Mouse (Mus musculus): Measurements from ENCODE around the gene Epb41l1.
"Not testable (repeated sequence)": the region's sequence is repeated elsewhere in the genome, so short reads cannot be mapped to it uniquely, and the experiment has no call there.

The Epb41l1 gene

GRCm38 (mm10) chr2:156483204-156483603 lies 62.5 kb downstream of the Epb41l1 start:
- DNase-seq (ENCODE audit: extremely low spot score, low spot score) = no peak

DNA sequence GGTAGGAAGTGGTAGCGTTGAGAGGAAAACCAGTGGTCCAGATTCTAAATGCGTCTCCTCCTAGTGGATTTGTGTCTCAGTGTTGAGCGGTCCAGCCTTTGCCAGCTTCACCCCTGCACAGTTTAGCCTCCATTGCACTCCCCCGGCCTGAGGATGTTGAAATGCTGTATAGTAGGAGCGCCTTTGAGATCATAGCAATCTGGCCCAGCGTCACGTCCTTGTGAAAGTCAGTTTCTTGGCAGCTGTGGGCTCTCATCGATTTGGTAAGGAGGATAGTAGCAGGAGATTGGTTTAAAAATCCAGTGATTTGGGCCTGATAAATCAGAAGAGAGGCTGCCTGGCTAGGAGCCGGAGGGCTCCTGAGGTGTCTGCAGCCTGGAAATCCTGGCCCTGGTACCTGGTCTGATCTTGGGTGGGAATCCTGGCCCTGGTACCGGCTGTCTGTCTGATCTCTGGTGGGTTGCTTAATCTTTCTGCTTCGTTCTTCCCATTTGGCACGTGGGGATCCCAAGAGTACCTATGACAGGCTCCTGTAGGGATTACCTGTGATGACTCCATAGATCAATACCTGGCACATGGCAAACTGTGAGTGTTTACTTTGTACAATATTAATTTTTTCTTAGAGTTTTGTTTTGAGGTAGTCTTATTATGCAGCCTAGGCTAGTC lies 65.5 kb downstream of the Epb41l1 start:
- no peak for DNase-seq (ENCODE audit: extremely low spot score, low spot score)

GRCm38 (mm10) chr2:156487589-156488160 lies 67.0 kb downstream of the Epb41l1 start:
- no peak for DNase-seq (ENCODE audit: extremely low spot score, low spot score)

GRCm38 (mm10) chr2:156488166-156488814 lies 67.6 kb downstream of the Epb41l1 start:
- DNase-seq (ENCODE audit: extremely low spot score, low spot score) = no peak

GRCm38 (mm10) chr2:156490176-156490575 lies 69.5 kb downstream of the Epb41l1 start:
- no peak for DNase-seq (ENCODE audit: extremely low spot score, low spot score)

GRCm38 (mm10) chr2:156491796-156492195 lies 71.1 kb downstream of the Epb41l1 start:
- DNase-seq (ENCODE audit: extremely low spot score, low spot score) = no peak

- DNase-seq (ENCODE audit: extremely low spot score, low spot score) = no peak
Observed at GRCm38 (mm10) chr2:156493766-156494165, 73.1 kb downstream of the Epb41l1 start.

- DNase-seq (ENCODE audit: extremely low spot score, low spot score) = no peak
Observed at GRCm38 (mm10) chr2:156494465-156494864, 73.8 kb downstream of the Epb41l1 start.

- DNase-seq (ENCODE audit: extremely low spot score, low spot score) = no peak
Observed at GRCm38 (mm10) chr2:156494875-156495274, 74.2 kb downstream of the Epb41l1 start.

DNA sequence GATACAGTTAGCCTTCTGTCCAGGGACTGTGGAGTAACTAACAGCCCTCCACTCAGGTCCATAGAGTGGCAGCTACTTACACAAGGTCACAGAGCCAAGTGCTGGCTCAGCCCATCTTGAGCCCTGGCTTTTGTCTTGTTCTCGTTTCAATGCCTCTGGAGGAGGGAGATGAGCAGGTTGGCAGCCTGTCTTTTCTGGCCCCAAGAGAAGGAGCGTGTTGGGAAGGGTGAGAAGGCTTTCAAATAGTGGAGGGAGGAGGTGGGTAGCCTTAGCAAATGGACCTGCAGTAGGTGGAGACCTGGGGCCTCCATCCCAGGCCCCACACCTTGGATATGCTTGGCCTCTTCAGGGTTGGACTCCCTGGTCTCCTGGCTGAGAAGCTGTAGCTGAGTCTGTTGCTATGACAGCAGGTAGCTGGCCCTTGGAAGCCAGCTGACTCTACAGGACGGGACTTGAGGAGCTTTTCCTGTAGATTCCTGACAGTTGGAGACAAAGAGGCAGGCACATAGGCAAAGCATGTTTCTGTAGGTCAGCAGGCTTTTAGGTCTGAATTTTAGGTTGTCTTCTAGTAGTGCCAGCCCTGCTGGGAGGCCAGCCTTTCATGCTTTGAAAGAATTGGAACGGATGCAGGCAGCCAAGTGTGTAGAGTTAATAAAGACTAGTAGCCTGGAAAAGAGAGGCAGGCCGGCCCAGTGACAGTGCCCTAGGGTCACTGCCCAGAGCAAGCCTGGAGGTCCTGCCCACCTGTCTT lies 76.3 kb downstream of the Epb41l1 start:
- no peak for DNase-seq (ENCODE audit: extremely low spot score, low spot score)

DNA sequence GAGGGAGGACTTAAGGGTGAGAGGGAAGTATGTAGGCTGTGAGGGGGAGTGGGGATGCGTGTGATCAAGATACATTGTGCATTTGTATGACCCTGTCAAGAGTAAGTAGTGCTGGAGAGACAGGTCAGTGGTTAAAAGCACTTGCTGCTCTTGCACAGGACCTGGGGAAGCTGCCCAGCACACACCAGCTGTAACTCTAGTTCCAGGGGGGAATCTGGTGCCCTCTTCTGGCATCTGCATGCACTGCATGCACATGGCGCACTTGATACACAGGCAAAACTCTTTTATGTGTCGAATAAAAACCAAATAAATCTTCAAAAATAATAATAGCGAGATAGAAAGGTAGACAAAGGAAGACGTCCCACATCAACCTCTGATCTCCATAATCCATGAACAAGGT lies 77.2 kb downstream of the Epb41l1 start:
- peak; percentile 58 for DNase-seq (ENCODE audit: extremely low spot score, low spot score)

DNA sequence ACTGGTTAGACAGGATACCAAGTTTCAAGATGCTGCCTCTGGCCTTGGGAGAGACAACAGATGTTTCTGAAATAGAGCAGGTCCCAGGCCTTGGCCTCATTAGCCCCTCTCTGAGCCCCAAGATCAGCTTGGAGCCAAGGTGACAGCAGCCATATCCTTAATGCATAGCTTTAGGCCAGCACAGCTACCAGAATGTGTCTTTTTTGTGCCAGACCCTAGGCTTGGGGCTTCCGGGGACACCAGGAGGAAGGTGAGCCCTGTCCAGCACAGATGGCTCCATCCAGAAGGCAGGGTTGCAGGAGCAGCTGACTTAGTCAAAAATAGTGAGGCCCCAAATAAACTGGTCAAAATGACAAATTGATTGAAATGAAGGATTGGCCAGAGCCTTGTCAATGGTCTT lies 80.3 kb downstream of the Epb41l1 start:
- no peak for DNase-seq (ENCODE audit: extremely low spot score, low spot score)

- DNase-seq (ENCODE audit: extremely low spot score, low spot score) = no peak
Observed at GRCm38 (mm10) chr2:156505533-156505932, 84.8 kb downstream of the Epb41l1 start.

DNA sequence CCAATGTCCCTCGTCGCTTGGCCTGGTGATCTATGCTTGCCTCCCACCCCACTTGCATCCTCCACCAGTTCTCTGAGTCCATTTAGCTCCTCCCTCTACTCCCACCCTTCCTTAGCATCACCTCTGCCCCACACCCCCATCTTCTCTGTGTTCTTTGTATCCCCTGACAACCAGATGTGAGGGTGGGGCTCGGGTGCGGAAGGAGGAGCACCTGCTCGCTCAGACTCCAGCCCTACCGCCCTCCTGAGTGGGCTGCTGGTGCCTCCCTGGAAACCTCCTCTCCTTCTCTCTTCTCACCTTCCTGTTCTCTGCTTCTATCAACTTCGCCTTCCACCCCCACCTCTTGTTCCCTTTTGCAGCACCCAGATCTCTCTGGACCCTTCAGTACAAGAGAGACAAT lies 91.3 kb downstream of the Epb41l1 start:
- DNase-seq (ENCODE audit: extremely low spot score, low spot score) = no peak

- DNase-seq (ENCODE audit: extremely low spot score, low spot score) = no peak
Observed at GRCm38 (mm10) chr2:156512561-156512960, 91.9 kb downstream of the Epb41l1 start.

DNA sequence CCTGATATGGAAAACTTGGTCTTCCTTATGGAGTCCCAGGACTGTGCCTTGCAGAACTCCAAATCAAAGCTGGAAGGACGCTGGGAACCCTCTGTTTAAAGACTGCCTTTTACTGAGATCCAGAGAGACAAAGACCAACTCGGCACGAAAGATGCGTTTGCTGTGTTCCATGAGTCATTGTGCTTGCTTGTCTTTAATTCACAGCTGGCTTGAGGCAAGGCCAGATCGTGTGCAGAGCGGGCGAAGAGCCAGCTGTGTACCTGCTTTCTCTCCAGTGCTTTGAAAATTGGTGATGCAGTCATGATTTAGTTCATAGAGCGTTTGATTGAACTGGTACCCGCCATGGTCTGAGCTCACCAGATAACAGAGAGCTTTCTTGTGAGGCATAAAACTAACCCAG lies 94.4 kb downstream of the Epb41l1 start:
- no peak for DNase-seq (ENCODE audit: extremely low spot score, low spot score)

GRCm38 (mm10) chr2:156515565-156516185 lies 95.0 kb downstream of the Epb41l1 start:
- DNase-seq (ENCODE audit: extremely low spot score, low spot score) = peak; percentile 78

GRCm38 (mm10) chr2:156516678-156517077 lies 96.0 kb downstream of the Epb41l1 start:
- not testable (repeated sequence) for DNase-seq (ENCODE audit: extremely low spot score, low spot score)

DNA sequence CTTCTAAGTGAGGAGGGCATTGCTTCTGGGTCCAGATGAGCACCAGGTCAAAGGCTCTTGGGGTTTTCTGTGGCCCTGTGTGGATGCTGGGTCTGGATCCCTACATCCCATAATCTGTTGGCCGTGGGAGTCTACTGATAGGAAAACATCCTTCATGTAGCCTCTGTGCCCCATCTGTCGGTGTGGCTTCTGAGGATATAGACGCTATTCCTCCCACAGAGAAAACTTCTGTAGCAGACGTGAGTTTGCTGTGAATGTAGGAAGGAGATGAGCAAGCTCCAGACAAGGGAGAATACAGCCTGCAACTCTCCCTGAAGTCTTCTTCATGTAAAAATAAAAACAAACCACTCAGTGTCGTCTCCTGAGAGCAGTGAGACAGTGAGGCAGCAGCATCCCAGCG lies 97.6 kb downstream of the Epb41l1 start:
- no peak for DNase-seq (ENCODE audit: extremely low spot score, low spot score)

DNA sequence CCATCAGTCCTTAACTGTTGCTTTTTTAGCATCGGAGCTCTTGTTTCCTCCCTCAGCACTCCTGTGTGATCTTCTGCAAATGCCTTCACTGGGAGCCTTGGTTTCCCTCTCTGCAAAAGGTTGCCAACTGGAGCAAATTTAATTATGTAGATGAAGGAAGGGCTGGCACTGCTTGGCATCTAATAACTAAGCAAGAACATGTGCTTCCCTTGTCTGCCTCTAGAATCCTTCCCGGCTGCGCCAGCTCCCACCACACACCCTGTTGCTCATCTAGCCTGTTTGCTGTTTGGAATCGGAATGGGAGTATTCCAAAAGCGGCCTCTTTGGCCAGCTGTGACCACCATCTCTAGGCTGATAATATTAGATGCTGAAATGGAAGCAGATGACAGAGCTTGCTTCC lies 98.9 kb downstream of the Epb41l1 start:
- no peak for DNase-seq (ENCODE audit: extremely low spot score, low spot score)

GRCm38 (mm10) chr2:156522994-156523393 lies 102.3 kb downstream of the Epb41l1 start:
- no peak for DNase-seq (ENCODE audit: extremely low spot score, low spot score)

GRCm38 (mm10) chr2:156524078-156524477 lies 103.4 kb downstream of the Epb41l1 start:
- DNase-seq (ENCODE audit: extremely low spot score, low spot score) = no peak

Measured in neural tube, embryonic 10.5 days (tissue).